Mouse (Mus musculus) embryonic facial prominence, embryonic 10.5 days (tissue): ENCODE measurements around the gene Usp6nl. TPM values are rescaled to one million over a fixed set of nuclear protein-coding genes. Genes with fewer than 3 reads are reported as not detected.

Experiments
- DNase-seq: peaks from one replicate; pipeline ENCODE4 v3.0.0-alpha.2; 2017; ENCODE audit warnings: low spot score
- H3K27ac ChIP-seq: fragments of 300-500 bp; sonication (generic); replicated peaks from 2 replicates; pipeline ENCODE4 v1.5.1; 2016; ENCODE audit warnings: mild to moderate bottlenecking
- H3K27me3 ChIP-seq: fragments of 300-500 bp; sonication (generic); replicated peaks from 2 replicates; pipeline ENCODE4 v1.6.1; 2016; ENCODE audit warnings: low read depth, mild to moderate bottlenecking; ENCODE audit not compliant: poor library complexity, severe bottlenecking
- H3K36me3 ChIP-seq: fragments of 300-500 bp; sonication (generic); replicated peaks from 2 replicates; pipeline ENCODE4 v1.6.1; 2016; ENCODE audit warnings: mild to moderate bottlenecking, moderate library complexity
- H3K4me1 ChIP-seq: fragments of 300-500 bp; sonication (generic); 2 replicates; pipeline ENCODE4 v1.6.1; 2016
- H3K4me3 ChIP-seq: fragments of 300-500 bp; sonication (generic); 2 replicates; pipeline ENCODE4 v1.5.1; 2016; ENCODE audit warnings: mild to moderate bottlenecking, moderate library complexity
- H3K9me3 ChIP-seq: fragments of 300-500 bp; sonication (generic); 2 replicates; pipeline ENCODE4 v1.6.1; 2016; ENCODE audit warnings: mild to moderate bottlenecking
- WGBS: fragments of 180-500 bp; shearing (Covaris S2); methylation state at CpG from one replicate; pipeline ENCODE4 v1.1.7; 2016; 5-methylcytosine and 5-hydroxymethylcytosine counted together
- polyA plus RNA-seq: library from polyadenylated mRNA; unstranded; fragments of >200 nt; fragmentation: Nextera tagmentation; extraction: Ambion mirVana; gene quantifications from 2 replicates; pipeline ENCODE4 v1.2.1, GENCODE M21; 2016

Usp6nl gene
- polyA plus RNA-seq, 1 experiment from 2014 or later, result 9.4 TPM

DNA sequence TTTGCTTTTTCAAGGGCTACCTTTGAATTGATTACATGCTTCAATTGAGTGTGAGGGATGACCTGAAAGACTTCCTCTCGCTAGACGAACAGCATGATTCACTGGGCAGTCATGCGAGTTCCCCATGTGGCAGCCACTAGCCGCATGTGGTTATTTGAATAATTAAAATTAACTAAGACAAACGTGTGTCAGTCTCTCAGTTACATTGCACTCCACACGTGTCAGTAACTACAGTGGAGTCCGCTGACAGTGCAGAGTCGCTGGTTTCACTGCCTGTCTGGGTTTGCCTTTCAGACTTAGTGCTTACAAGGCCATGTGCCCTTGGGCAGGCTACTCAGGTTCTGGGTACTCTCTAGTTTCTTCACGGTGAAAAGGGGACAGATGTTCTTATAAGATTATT is 37.2 kb downstream of the Usp6nl start:
- DNase-seq, result no peak
- 62% methylated on average over 9 of the region's 9 CpGs for WGBS
- peaks cover 29% of the 10 kb centered on the region for H3K4me1 ChIP-seq

DNA sequence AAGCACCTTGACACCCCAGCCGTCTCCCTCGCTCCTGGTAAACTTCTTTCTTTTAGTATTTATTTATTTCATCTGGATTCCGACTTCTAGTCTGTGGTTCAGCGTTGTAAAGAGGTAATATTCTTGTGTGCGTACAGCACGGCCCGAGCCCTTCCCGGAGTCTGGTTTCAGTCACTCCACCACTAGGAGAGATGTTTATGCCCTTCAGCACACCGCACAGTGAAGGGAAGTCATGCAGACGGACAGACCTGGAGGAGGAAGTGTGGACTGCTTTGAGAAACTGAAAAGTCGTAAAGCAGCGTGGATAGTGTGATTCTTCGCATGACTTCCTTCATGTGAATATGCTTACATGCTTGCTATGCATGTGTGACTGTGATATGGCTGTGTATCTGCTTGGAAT is 40.7 kb downstream of the Usp6nl start:
- no peaks in the 10 kb centered on the region for H3K9me3 ChIP-seq
- no peak for DNase-seq
- H3K27ac ChIP-seq, result no peak overlapping the region
- H3K4me3 ChIP-seq, result no peak overlapping the region
- 79% methylated on average over 13 of the region's 13 CpGs for WGBS
- H3K36me3 ChIP-seq, result peaks cover 4% of the 10 kb centered on the region; the same call in 1 of the 2 replicates
- no peaks in the 10 kb centered on the region for H3K27me3 ChIP-seq
- H3K4me1 ChIP-seq, result peaks cover 33% of the 10 kb centered on the region

More for the DNA sequence above, 37.2 kb downstream of the Usp6nl start:
- no peaks in the 10 kb centered on the region for H3K27me3 ChIP-seq
- H3K4me3 ChIP-seq, result no peak overlapping the region
- no peaks in the 10 kb centered on the region for H3K9me3 ChIP-seq
- peaks cover 14% of the 10 kb centered on the region for H3K36me3 ChIP-seq
- no peak overlapping the region for H3K27ac ChIP-seq

DNA sequence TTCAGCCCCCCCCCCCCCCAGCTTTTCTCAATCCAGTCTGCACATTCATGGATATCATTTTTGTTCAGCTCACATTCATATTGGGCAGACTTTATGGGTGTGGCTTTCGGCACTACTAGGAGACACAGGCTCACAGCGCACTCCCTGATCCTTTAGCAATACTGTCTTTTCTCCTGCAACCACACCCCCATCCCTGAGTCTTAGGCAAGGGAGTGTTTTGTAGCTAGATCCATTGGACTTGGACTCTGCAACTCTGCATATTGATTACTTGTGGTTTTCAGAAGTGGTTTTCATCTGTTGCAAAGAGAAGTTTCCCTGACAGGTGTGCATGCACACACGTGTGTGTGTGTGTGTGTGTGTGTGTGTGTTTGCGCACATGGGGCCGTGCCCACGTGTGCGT is 41.5 kb downstream of the Usp6nl start:
- 93% methylated on average over 7 of the region's 7 CpGs for WGBS
- no peak overlapping the region for H3K27ac ChIP-seq
- DNase-seq, result no peak
- H3K36me3 ChIP-seq, result 0 out of 2 replicates have a peak, but pooled peaks cover 4% of the 10 kb centered on the region
- H3K9me3 ChIP-seq, result no peaks in the 10 kb centered on the region
- no peak overlapping the region for H3K4me3 ChIP-seq
- H3K4me1 ChIP-seq, result peaks cover 29% of the 10 kb centered on the region
- H3K27me3 ChIP-seq, result no peaks in the 10 kb centered on the region

DNA sequence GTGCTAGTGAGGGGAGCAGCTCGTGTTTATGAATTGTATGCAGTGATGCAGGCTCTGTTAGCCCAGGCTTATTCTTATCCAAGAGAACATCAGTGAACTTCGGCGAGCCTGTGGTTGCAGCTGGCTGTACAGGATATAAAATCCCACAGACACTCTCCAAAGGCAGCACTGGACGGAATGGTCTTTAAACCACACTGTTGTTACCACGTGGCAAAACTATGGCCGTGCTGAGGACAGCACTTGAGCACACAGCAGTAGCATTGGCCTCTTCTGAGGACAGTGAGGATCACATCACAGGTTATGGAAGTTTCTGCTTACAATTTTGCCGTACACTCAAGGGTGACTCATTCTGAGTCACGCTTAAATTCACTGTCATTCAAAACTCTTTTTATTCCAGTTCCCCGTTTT is 44.1 kb downstream of the Usp6nl start:
- H3K36me3 ChIP-seq, result 0 out of 2 replicates have a peak, but pooled peaks cover 4% of the 10 kb centered on the region
- 82% methylated on average over 9 of the region's 9 CpGs for WGBS
- no peak for DNase-seq
- no peak overlapping the region for H3K27ac ChIP-seq
- H3K4me1 ChIP-seq, result peaks cover 21% of the 10 kb centered on the region
- no peaks in the 10 kb centered on the region for H3K9me3 ChIP-seq
- no peak overlapping the region for H3K4me3 ChIP-seq
- H3K27me3 ChIP-seq, result no peaks in the 10 kb centered on the region

DNA sequence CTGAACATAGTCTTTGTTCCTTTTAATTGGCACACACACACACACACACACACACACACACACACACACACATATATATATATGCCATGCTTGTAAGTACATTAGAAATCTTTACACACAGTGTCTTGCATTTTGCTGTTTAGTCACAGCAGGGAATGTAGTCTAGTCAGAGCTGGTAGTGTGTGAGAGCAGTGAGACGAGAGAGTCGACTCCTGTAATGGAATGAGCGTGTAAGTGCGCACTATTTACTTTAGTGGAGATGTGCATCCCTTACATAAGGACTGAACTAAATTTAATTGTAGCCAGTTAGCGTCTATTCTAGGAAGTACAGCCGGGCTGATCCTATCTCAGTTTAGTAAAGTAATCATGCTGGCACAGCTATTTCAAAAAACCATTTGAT is 44.5 kb downstream of the Usp6nl start:
- no peaks in the 10 kb centered on the region for H3K9me3 ChIP-seq
- no peak for DNase-seq
- H3K4me3 ChIP-seq, result no peak overlapping the region
- 0 out of 2 replicates have a peak, but pooled peaks cover 4% of the 10 kb centered on the region for H3K36me3 ChIP-seq
- WGBS, result 86% methylated on average over 6 of the region's 6 CpGs
- no peak overlapping the region for H3K27ac ChIP-seq
- H3K4me1 ChIP-seq, result peaks cover 20% of the 10 kb centered on the region
- H3K27me3 ChIP-seq, result no peaks in the 10 kb centered on the region

DNA sequence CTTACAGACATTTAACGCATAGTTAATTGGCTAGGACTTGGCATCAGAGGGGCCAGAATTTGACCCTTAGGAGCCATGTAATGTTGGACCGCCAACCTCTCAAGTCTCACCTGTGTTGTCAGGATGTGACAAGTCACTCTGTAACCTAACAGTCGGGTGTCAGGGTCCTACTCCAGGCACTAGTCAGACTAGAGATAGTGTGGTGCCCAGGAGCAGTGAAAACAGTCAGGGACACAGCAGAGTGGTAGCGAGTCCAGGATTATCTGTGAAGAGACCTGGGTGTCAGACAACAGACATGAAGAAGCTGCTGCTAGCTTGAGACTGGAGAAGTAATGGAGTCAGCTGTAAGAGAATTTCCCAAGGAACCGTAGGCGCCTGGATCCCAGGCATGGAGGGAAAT is 45.0 kb downstream of the Usp6nl start:
- Histone ChIP-seq H3K4me1 (peaks cover 17% of the 10 kb centered on the region), H3K27ac (no peak overlapping the region), H3K4me3 (no peak overlapping the region), H3K9me3 (no peaks in the 10 kb centered on the region), H3K27me3 (no peaks in the 10 kb centered on the region), H3K36me3 (0 out of 2 replicates have a peak, but pooled peaks cover 4% of the 10 kb centered on the region)
- no peak for DNase-seq
- 88% methylated on average over 6 of the region's 6 CpGs for WGBS

DNA sequence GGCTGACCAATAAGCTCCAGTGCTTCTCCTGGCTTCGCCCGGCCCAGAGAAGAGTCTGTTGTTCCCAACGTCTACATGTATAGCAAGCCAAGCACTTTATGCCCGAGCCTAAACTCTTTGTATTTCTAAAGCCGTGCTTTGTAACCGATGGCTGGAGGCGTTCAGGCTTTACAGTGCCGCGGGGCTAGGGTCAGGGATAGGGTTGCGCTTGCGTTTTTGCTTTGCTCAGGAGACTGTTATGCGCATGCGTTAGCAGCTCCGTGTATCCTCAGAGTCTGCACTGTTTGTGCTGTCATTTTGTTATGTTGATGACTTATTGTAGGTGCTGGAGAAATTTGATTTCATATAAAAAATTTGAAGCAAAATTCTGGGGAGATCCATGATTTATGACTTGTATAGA is 51.7 kb downstream of the Usp6nl start:
- no peak overlapping the region for H3K27ac ChIP-seq
- H3K27me3 ChIP-seq, result no peaks in the 10 kb centered on the region
- no peak overlapping the region for H3K4me3 ChIP-seq
- H3K4me1 ChIP-seq, result peaks cover 12% of the 10 kb centered on the region
- WGBS, result 81% methylated on average over 14 of the region's 14 CpGs
- H3K9me3 ChIP-seq, result no peaks in the 10 kb centered on the region
- H3K36me3 ChIP-seq, result no peaks in the 10 kb centered on the region
- DNase-seq, result no peak

DNA sequence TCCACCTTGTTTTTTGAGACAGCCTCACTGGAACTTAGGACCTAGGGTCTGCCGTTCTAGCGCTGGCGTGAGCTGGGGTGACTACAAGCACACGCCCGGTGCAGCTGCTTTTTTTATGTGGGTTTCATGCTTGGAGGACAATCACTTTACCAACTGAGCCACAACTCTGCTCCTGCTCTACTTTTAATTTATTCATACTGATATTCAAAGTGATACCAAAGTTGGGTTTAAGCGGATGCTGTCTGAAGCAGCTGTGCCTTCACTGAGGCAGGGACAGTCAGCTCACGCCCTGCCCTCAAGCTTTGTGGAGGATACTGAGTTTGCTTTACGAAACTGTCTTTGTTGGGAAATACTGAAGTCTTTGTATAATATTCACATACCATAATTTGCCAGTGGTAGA is 53.6 kb downstream of the Usp6nl start:
- WGBS, result 88% methylated on average over 8 of the region's 8 CpGs
- Histone ChIP-seq H3K27me3 (no peaks in the 10 kb centered on the region), H3K9me3 (no peaks in the 10 kb centered on the region), H3K4me3 (no peak overlapping the region), H3K27ac (no peak overlapping the region), H3K4me1 (peaks cover 15% of the 10 kb centered on the region), H3K36me3 (peaks cover 3% of the 10 kb centered on the region; the same call in 1 of the 2 replicates)
- DNase-seq, result no peak

DNA sequence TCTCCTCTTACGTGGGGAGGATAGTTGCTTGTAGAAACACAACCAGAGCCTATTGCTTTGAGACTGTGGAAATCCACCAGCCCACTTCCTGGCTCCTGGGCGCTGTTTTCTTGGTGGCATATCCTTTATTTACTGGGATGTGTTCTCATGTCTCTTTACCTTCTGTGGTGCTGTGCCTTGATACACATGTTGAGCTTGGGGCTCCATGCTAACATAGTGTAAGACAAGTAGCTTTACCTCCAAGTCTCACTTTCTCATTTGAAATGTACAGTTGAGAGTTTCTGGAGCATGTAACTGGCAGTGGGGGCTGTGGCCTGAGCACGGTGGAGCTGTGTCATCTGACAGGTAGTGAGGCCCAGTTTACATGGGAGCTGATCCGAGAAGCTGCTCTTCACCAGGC is 54.5 kb downstream of the Usp6nl start:
- peaks cover 15% of the 10 kb centered on the region for H3K4me1 ChIP-seq

DNA sequence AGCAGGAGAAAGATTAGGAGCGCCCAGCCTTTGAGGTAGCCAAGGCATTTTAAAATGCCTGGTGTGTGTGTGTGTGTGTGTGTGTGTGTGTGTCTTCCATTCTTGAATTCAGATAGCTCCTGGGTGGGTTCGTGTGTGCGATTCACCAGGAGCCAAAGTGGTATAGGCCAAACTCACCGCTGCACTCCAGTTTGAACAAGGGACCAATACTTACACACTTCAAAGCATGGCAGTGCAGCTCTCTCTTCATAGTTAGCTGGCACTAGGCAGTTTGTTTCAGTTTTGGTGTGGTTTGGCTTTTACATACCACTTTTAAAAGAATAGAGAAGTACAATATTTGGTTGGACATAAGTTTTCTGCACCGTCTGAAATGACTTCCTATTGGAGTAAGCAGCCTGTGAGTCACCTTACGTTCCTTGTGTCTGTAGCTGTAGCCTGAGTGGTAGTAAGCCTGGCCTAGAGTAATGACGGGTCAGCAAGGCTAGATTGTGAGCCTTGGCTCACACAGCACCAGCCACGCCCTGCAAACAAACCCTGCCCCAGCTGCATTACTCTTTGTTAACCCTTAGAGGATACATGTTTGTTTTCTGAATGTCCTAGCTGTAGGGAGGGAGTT is 56.2 kb downstream of the Usp6nl start:
- 74% methylated on average over 8 of the region's 8 CpGs for WGBS

More for the DNA sequence above, 54.5 kb downstream of the Usp6nl start:
- 84% methylated on average over 4 of the region's 4 CpGs for WGBS
- Histone ChIP-seq H3K27ac (no peak overlapping the region), H3K9me3 (no peaks in the 10 kb centered on the region), H3K27me3 (no peaks in the 10 kb centered on the region), H3K36me3 (peaks cover 3% of the 10 kb centered on the region; the same call in 1 of the 2 replicates), H3K4me3 (no peak overlapping the region)
- no peak for DNase-seq

DNA sequence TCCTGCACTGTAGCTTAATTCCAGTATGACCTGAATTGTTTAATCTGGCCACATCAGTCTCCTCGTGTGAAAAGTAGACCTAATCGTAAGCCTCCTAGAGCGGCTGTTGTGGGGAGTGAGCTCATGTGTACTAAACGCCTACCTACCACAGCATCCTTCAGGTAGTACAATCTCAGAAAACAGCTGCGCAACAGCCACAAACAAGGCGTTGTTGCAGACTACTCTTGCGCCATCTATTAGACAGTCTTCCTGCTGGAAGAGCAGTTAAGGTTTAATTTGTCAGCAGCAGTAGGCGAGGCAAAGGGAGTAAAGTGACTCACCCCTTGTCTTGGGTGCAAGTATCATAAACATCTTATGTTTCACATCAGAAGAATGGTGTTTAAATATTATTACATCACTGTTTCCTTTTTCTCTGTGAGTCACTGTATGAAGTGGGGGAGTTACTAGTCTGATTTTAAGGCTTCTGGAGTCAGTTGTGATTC is 57.3 kb downstream of the Usp6nl start:
- Histone ChIP-seq H3K27ac (no peak overlapping the region), H3K4me1 (peaks cover 15% of the 10 kb centered on the region), H3K36me3 (peaks cover 6% of the 10 kb centered on the region; the same call in 1 of the 2 replicates), H3K27me3 (no peaks in the 10 kb centered on the region), H3K4me3 (no peak overlapping the region), H3K9me3 (no peaks in the 10 kb centered on the region)
- DNase-seq, result no peak
- 90% methylated on average over 8 of the region's 8 CpGs for WGBS

More for the DNA sequence above, 56.2 kb downstream of the Usp6nl start:
- Histone ChIP-seq H3K27me3 (no peaks in the 10 kb centered on the region), H3K27ac (no peak overlapping the region), H3K4me3 (no peak overlapping the region), H3K36me3 (peaks cover 4% of the 10 kb centered on the region; the same call in 1 of the 2 replicates), H3K4me1 (peaks cover 15% of the 10 kb centered on the region), H3K9me3 (no peaks in the 10 kb centered on the region)
- DNase-seq, result no peak

DNA sequence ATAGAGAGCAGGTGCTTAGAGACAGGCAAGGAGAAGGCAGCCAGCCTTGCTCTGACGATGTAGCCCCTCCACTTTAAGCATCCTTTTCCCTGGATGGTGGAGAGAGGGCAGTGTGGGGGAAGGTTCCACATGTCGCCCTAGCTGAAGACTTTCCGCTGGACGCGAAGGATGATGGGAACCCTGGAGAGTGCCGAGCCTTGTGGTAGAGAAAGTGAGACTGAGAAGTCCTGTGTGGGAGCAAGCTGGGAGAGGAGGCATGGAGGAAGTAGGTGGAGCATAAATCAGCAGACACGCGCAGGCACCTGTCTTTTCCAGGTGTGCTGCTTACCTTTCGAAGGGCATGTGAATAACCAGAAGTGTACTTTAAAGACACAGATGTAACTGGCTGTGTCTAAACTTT is 57.9 kb downstream of the Usp6nl start:
- WGBS, result 87% methylated on average over 9 of the region's 9 CpGs

More for the DNA sequence above, 57.9 kb downstream of the Usp6nl start:
- no peaks in the 10 kb centered on the region for H3K9me3 ChIP-seq
- no peak for DNase-seq
- H3K27ac ChIP-seq, result no peak overlapping the region
- peaks cover 6% of the 10 kb centered on the region; the same call in 1 of the 2 replicates for H3K36me3 ChIP-seq
- no peaks in the 10 kb centered on the region for H3K27me3 ChIP-seq
- no peak overlapping the region for H3K4me3 ChIP-seq
- H3K4me1 ChIP-seq, result peaks cover 10% of the 10 kb centered on the region
